Mouse (Mus musculus) neural tube, embryonic 15.5 days (tissue): Measurements from ENCODE around the gene D17Wsu92e. TPM values are rescaled to one million over a fixed set of nuclear protein-coding genes. Genes with fewer than 3 reads are reported as not detected.
A peak's percentile ranks its signal among the peaks of the same experiment; 100 is the strongest.
"Not testable (repeated sequence)": the region's sequence is repeated elsewhere in the genome, so short reads cannot be mapped to it uniquely, and the experiment has no call there.

Experiments
- ATAC-seq: fragments of 200-750 bp; cut with Nextera tagmentation; 2 replicates; pipeline ENCODE4 v1.8.0; 2017; ENCODE audit warnings: mild to moderate bottlenecking, moderate TSS enrichment, moderate library complexity; ENCODE audit not compliant: low FRiP score
- H3K27ac ChIP-seq: fragments of 300-500 bp; sonication (generic); replicated peaks from 2 replicates; pipeline ENCODE4 v1.5.1; 2015; ENCODE audit warnings: mild to moderate bottlenecking, inconsistent platforms
- H3K27me3 ChIP-seq: fragments of 300-500 bp; sonication (generic); replicated peaks from 2 replicates; pipeline ENCODE4 v1.6.1; 2015; ENCODE audit warnings: inconsistent platforms
- H3K36me3 ChIP-seq: fragments of 300-500 bp; sonication (generic); 2 replicates; pipeline ENCODE4 v1.6.1; 2015; ENCODE audit warnings: inconsistent platforms
- H3K4me1 ChIP-seq: fragments of 300-500 bp; sonication (generic); 2 replicates; pipeline ENCODE4 v1.6.1; 2015; ENCODE audit warnings: inconsistent platforms
- H3K4me2 ChIP-seq: fragments of 300-500 bp; sonication (generic); 2 replicates; pipeline ENCODE4 v1.6.1; 2015; ENCODE audit warnings: inconsistent platforms, mild to moderate bottlenecking, moderate library complexity
- H3K4me3 ChIP-seq: fragments of 300-500 bp; sonication (generic); replicated peaks from 2 replicates; pipeline ENCODE4 v1.5.1; 2015; ENCODE audit warnings: mild to moderate bottlenecking, inconsistent platforms
- H3K9ac ChIP-seq: fragments of 300-500 bp; sonication (generic); replicated peaks from 2 replicates; pipeline ENCODE4 v1.6.1; 2015; ENCODE audit warnings: mild to moderate bottlenecking, inconsistent platforms
- H3K9me3 ChIP-seq: fragments of 300-500 bp; sonication (generic); replicated peaks from 2 replicates; pipeline ENCODE4 v1.6.1; 2016; ENCODE audit warnings: inconsistent platforms
- WGBS: fragments of 180-500 bp; shearing (Covaris S2); methylation state at CpG from one replicate; pipeline ENCODE4 v1.1.7; 2015; ENCODE audit warnings: mixed read lengths; 5-methylcytosine and 5-hydroxymethylcytosine counted together
- polyA plus RNA-seq: library from polyadenylated mRNA; unstranded; fragments of >200 nt; fragmentation: Nextera tagmentation; extraction: Ambion mirVana; gene quantifications from 2 replicates; pipeline ENCODE4 v1.2.1, GENCODE M21; 2015

The D17Wsu92e gene
- polyA plus RNA-seq, 1 experiment from 2014 or later: 9.3 TPM

DNA sequence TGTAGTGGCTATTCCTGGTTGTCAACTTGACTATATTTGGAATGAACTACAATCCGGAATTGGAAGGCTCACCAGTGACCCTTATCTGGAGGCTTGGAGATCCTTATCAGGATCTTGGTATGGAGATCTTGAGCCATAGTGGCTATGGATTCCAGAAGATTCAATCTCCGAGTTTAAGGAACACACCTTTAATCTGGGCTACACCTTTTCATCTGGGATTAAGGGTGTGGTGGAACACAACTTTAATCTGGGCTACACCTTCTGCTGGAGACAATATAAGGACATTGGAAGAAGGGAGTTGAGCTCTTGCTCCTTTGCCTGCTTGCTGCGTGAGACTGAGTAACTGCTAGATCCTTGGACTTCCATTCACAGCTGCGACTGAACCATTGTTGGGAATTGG lies 17.4 kb upstream of the D17Wsu92e start, which contains the start of gene Snrpc:
Gene Snrpc (plus strand): TSS at position 301 of the 400 bp plus-strand sequence.
- H3K27me3 ChIP-seq, H3K9ac ChIP-seq, H3K4me2 ChIP-seq, H3K27ac ChIP-seq, H3K9me3 ChIP-seq, ATAC-seq: not testable (repeated sequence)
- Histone ChIP-seq H3K4me3 (peak within 1 kb of the TSS; percentile 89; the same call in 1 of the 2 replicates), H3K36me3 (peaks cover 11% of the 10 kb centered on the region; the same call in 1 of the 2 replicates), H3K4me1 (peaks cover 19% of the 10 kb centered on the region)
- WGBS: 89% methylated on average over 4 of the region's 4 CpGs

DNA sequence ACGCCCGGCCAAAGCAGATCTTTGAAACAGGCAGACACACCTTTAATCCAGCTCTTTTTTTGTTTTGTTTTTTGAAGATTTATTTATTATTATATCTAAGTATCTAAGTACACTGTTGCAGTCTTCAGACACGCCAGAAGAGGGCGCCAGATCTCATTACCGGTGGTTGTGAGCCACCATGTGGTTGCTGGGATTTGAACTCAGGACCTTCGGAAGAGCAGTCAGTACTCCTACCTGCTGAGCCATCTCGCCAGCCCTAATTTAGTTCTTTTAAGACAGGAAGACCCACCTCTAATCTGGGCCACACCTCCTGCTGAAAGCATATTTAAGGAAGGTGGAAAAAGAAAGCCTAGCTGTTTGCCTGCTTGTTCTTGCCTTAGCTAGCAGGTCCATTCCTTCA lies 10.0 kb upstream of the D17Wsu92e start:
- H3K4me2 ChIP-seq: no peak overlapping the region
- no peak overlapping the region for H3K4me3 ChIP-seq
- no peak overlapping the region for H3K27ac ChIP-seq
- 0 out of 2 replicates have a peak, but pooled peaks cover 3% of the 10 kb centered on the region for H3K27me3 ChIP-seq
- no peak for ATAC-seq
- 54% methylated on average over 7 of the region's 7 CpGs for WGBS
- H3K9me3 ChIP-seq: no peaks in the 10 kb centered on the region
- peaks cover 10% of the 10 kb centered on the region for H3K4me1 ChIP-seq
- H3K9ac ChIP-seq: no peak overlapping the region
- H3K36me3 ChIP-seq: no peaks in the 10 kb centered on the region

DNA sequence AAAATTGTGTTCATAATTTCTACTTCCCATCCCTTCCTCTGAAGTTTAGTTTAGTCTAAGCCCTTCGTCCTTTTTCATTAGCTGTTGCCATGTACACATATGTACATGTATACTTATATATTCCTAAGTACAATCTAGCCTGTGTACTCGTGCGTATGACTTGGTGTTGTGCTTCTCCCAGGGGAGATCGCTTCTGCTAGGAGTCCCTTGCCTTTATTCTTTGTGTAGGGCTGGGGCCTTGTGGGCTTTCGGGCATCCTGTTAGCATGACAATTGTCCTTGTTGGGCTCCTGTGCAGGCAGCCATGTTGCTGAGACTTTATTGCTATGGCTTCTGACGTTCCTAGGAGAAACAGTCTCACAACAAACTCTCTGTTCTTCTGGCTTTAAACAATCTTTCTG lies 7.1 kb upstream of the D17Wsu92e start:
- no peak overlapping the region for H3K4me2 ChIP-seq
- WGBS: 12% methylated on average over 6 of the region's 6 CpGs
- H3K27me3 ChIP-seq: no peaks in the 10 kb centered on the region
- no peak overlapping the region for H3K4me3 ChIP-seq
- H3K4me1 ChIP-seq: peaks cover 10% of the 10 kb centered on the region
- no peak overlapping the region for H3K27ac ChIP-seq
- no peak for ATAC-seq
- no peaks in the 10 kb centered on the region for H3K36me3 ChIP-seq
- H3K9me3 ChIP-seq: no peaks in the 10 kb centered on the region
- no peak overlapping the region for H3K9ac ChIP-seq

DNA sequence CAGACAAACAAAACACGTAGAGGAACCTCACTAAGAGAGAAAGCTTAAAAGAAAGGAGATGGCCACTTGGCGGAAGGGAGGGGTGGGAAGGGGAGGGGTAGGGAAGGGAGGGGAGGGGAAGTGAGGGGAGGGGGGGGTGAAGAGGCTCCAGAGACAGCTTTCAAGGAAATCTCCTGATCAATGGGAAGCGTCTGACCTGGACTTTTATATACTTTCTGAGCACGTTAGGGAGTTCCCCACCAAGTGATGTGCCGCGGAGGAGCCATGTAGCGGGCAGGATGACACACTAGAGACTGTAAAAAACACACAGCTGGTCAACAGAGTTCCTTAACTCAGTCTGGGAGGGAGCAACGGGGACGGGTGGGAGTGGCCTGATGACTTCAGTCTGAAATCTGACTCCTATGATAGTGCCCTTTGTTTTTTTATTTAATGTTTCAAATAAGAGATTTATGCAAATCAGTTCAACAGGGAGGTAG lies 6.5 kb upstream of the D17Wsu92e start:
- no peaks in the 10 kb centered on the region for H3K27me3 ChIP-seq
- H3K27ac ChIP-seq: peak overlapping the region; percentile 56; the same call in 1 of the 2 replicates
- H3K36me3 ChIP-seq: no peaks in the 10 kb centered on the region
- peak overlapping the region; percentile 25 for H3K4me3 ChIP-seq
- no peak overlapping the region for H3K9ac ChIP-seq
- H3K4me2 ChIP-seq: peak overlapping the region; percentile 55
- peaks cover 10% of the 10 kb centered on the region for H3K4me1 ChIP-seq
- WGBS: 0% methylated on average over 9 of the region's 9 CpGs
- no peaks in the 10 kb centered on the region for H3K9me3 ChIP-seq
- ATAC-seq: no peak

DNA sequence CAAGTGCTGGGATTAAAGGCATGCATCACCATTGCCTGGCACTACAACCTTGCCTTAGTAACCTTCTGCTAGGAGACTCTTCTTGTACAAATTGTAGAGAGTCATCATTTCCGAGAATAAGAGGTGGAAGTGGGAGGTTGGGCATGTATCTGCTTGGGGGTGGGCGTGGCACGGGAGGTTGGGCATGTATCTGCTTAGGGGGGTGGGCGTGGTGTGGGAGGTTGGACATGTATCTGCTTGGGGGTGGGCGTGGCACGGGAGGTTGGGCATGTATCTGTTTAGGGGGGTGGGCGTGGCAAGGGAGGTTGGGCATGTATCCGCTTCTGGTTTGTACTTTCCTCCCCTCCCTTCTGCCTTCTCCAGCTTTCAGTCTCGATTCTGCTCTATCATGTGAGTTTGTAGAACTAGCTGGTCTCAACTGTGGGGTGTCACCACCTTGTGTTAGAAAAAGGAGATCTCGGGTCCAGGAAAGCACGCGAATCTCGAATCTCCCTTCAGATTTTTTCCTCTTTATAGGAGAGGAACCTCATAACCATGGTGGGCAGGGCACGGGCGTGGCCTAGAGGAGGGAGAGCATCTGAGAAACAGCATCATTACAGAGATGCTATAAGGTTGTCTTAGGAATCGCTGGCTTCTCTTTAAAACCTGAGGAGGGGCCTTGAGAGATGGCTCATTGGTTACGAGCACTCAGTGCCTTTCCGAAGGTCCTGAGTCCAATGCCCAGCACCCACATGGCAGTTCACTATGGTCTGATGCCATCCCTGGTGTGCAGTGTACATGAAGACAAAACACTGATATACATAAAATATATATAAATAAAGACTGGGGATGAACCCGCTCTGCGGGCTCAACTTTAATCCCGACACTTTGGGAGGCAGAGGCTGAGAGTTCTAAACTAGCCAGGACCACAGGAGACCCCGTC lies 5.8 kb upstream of the D17Wsu92e start:
- Histone ChIP-seq H3K27me3 (no peaks in the 10 kb centered on the region), H3K9me3 (no peaks in the 10 kb centered on the region), H3K9ac (0 out of 2 replicates have a peak overlapping the region, but pooled peaks have one; percentile 30), H3K36me3 (no peaks in the 10 kb centered on the region), H3K4me1 (peaks cover 13% of the 10 kb centered on the region), H3K4me2 (peak overlapping the region; percentile 55), H3K27ac (peak overlapping the region; percentile 56; the same call in 1 of the 2 replicates), H3K4me3 (peak overlapping the region; percentile 25)
- WGBS: 5% methylated on average over 22 of the region's 22 CpGs
- peak; percentile 55 for ATAC-seq

DNA sequence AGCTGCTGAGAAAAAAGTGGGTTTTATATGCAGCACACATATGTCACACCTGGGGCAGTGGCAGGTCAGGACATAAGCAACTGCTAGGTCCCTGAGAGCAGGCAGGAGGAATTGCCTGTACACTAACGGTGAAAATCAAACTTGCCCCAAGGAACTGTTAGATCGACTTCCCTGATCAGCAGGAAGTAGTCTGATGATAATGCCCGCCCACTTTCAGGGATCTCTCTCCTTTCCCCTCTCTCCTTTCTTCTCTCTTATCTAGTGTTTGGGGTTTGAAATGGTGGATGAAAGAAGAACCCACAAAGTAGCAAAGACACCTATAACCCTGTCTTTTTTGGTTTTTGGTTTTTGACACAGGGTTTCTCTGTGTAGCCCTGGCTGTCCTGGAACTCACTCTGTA lies 5.1 kb upstream of the D17Wsu92e start:
- no peak for ATAC-seq
- Histone ChIP-seq H3K36me3 (no peaks in the 10 kb centered on the region), H3K4me1 (peaks cover 17% of the 10 kb centered on the region), H3K4me3 (no peak overlapping the region), H3K27ac (no peak overlapping the region), H3K9ac (no peak overlapping the region), H3K4me2 (peak overlapping the region; percentile 55), H3K27me3 (no peaks in the 10 kb centered on the region), H3K9me3 (no peaks in the 10 kb centered on the region)
- WGBS: 43% methylated on average over 3 of the region's 3 CpGs

DNA sequence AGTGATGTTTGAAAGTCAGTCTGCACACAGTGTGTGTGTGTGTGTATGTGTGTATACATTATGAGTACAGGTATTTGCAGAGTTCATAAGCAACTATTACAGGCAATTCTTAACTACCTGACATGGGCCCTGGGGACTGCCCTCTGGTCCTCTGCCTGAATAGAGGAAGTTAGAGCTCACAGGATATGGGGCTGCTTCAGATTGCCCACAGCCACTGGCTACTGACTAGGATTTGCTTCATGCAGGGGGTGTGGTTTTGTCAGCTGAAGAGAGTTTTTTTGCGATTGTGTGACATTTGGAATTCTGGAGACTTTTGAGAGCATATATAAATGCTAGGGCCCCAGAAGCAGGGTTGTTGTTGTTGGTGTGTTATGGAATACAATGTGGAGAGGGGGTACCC lies 4.5 kb upstream of the D17Wsu92e start:
- no peaks in the 10 kb centered on the region for H3K27me3 ChIP-seq
- H3K4me1 ChIP-seq: peaks cover 17% of the 10 kb centered on the region
- no peak overlapping the region for H3K9ac ChIP-seq
- 70% methylated on average over 1 of the region's 1 CpGs for WGBS
- no peaks in the 10 kb centered on the region for H3K9me3 ChIP-seq
- no peaks in the 10 kb centered on the region for H3K36me3 ChIP-seq
- H3K4me2 ChIP-seq: no peak overlapping the region
- H3K4me3 ChIP-seq: no peak overlapping the region
- no peak for ATAC-seq
- H3K27ac ChIP-seq: no peak overlapping the region

DNA sequence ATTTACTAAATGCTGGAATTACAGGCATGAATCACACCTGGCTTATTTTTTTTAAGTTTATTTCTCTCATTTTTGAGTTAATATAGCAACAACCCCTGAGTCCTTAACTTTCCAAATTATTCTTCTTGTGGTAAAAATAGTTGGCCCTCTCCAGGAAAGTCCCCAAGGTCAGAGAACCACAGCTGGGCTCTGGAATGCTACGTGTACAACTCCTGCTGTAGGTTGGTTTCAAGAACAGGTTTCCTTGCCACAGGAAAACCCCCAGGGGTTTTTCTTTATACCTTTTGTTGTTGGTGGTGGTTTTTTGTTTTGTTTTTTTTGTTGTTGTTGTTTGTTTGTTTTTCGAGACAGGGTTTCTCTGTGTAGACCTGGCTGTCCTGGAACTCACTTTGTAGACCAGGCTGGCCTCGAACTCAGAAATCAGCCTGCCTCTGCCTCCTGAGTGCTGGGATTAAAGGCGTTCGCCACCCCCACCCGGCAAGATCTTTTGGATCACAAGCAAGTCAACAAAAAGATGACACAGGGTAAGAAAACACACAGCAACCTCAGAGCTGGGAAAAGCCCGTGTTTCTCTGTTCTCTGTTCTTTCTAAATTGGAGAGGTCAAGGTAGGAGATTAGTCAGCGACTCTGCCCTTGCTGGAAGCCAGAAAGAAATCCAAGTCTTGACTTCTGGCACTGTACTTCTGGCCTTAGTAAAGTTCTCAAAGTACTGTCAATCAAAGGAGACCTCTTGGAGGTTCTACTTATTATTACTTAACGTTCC lies 2.9 kb upstream of the D17Wsu92e start:
- H3K9ac ChIP-seq: no peak overlapping the region
- ATAC-seq: no peak
- WGBS: 82% methylated on average over 9 of the region's 9 CpGs
- peaks cover 31% of the 10 kb centered on the region for H3K4me1 ChIP-seq
- no peaks in the 10 kb centered on the region for H3K27me3 ChIP-seq
- no peak overlapping the region for H3K4me3 ChIP-seq
- no peak overlapping the region for H3K4me2 ChIP-seq
- H3K27ac ChIP-seq: no peak overlapping the region
- no peaks in the 10 kb centered on the region for H3K36me3 ChIP-seq
- H3K9me3 ChIP-seq: no peaks in the 10 kb centered on the region

DNA sequence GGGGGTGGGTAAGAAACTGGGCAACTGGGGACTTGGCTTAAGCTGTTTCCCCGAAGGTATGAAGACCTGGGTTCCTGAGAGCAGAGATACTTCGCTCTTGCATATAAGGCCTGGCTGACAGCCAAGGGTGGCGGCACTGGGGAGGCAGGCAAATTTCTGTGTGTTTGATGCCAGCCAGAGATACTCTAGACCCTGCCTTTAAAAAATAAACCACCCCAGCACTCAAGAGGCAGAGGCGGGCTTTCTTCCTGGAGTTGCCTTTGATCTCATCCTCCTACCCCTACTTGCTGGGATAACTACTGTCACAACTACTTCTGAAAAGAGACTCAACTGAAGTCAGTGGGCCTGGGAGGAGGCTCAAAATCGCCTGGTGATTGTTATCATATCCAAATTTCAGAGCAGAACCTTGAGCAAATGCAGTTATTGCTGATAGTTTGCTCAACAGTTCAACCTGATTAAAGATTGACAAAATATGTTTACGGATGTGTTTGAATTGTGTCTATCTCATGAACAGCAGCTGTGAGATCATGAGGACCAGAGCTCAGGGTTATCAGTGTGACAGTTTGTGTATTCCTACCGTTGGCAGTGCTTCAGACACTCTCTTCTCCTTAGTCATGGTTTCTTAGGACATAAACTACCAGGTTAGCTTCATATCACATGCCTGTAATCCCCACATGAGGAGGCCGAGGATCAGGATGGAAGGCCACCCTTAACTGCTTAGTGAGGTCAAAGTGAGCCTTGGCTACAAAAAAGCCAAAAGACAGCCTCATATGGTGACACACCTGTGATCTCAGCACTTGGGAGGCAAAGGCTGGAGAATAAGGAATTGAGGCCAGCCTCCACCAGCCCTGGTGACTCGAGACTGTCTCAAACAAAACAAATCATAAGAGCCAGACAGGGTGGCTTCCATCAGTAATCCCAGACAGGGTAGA lies 1.2 kb upstream of the D17Wsu92e start:
- Histone ChIP-seq H3K4me3 (peak overlapping the region; percentile 99), H3K4me1 (peaks cover 35% of the 10 kb centered on the region), H3K27me3 (no peaks in the 10 kb centered on the region), H3K36me3 (no peaks in the 10 kb centered on the region), H3K27ac (peak overlapping the region; percentile 94), H3K9ac (peak overlapping the region; percentile 73), H3K9me3 (no peaks in the 10 kb centered on the region), H3K4me2 (peak overlapping the region; percentile 69)
- no peak for ATAC-seq
- 62% methylated on average over 9 of the region's 9 CpGs for WGBS

DNA sequence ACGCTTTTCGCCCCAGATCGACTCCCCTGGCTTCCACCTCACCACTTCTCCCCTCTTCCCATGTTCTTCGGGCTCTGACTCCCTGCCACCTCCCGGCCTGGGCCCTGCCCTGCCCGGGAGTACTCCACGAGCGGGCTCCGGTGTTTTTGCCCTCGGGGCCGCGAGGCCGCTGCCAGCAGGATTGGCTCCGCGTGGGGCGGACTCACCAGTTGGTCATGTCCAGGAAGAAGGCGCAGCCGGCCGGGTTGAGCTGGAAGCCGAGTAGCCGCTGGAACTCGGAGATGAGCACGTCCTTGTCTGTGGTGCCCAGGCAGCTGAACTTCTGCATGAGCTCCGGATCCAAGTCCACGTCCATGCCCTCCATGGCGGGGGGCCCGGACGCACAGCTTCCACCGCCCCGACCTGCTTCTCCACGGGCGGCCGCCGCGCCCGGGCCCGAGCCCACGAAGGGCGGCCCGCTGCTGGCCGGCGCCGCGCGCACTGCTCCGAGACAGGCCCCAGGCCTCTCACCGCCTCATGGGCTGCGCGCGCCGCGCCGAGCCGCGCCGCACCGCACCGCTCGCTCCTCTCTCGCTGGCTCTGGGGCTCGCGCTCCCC lies 379 bp downstream of the D17Wsu92e start:
- peak; percentile 86 for ATAC-seq
- H3K36me3 ChIP-seq: 0 out of 2 replicates have a peak, but pooled peaks cover 2% of the 10 kb centered on the region

More for the DNA sequence above, 379 bp downstream of the D17Wsu92e start:
- Histone ChIP-seq H3K4me1 (peaks cover 29% of the 10 kb centered on the region), H3K9me3 (no peaks in the 10 kb centered on the region), H3K4me2 (peak overlapping the region; percentile 84), H3K9ac (peak overlapping the region; percentile 94), H3K4me3 (peak overlapping the region; percentile 99), H3K27me3 (no peaks in the 10 kb centered on the region), H3K27ac (peak overlapping the region; percentile 87)
- under 1% methylated on average over 46 of the region's 62 CpGs for WGBS
